Mouse (Mus musculus) gastrocnemius, adult 8-10 months (tissue): Measurements from ENCODE around the gene Ppef2. TPM values are rescaled to one million over a fixed set of nuclear protein-coding genes. Genes with fewer than 3 reads are reported as not detected.

ENCODE experiments used
- DNase-seq, 2 experiments: peaks; one replicate each; pipeline ENCODE4 v3.0.0; 2022; ENCODE audit warnings: low spot score in 2 of 2
- total RNA-seq, 4 experiments: library from RNA; stranded (reverse); gene quantifications; 2 replicates each; pipeline ENCODE4 v1.2.4; 2022

Gene Ppef2
- total RNA-seq, 4 experiments from 2014 or later = 0.19 TPM; not detected in 3

DNA sequence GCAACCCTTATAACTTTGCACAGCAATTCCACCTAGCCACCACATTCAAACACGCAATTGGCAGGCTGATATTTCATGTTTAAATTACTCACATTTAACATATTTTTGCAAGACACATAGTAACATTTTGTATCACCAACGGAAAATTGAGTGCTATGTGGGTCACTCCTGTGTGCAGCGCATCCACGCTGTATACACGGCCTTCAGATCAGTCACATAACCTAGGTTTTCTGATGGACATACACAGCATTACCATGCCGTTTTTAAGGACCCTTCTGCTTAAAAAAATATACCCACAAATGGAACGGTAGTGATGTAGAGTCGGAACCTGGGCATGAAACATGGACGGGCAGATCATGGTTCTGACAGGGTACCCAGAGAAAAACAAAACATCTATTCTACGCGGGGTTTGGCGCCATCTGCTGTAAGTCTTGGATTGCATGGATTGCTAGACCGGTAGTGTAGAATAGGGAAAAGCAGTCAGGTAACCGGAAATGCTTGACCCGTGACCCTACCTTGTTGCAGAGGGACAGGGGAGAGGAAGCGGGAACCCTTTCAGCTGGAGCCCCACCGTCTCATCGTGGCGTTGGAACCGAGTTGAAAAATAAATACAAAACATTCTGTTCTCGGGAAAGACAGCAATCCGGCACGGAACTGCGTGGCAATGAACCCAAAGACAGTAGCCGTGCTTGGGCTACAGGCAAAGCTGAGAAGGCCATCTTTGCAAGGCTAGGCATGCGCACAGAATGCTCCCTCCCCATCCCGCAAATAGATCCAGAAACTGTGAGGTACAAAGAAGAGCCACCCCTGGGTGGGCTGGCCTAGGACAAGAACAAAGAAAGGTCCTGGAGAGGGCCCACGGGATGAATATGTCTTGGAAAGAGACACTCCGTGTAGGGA, 16.5 kb downstream of the Ppef2 start:
- DNase-seq = peak; percentile 22 to 24

GRCm38 (mm10) chr5:92234939-92235557, 21.0 kb downstream of the Ppef2 start:
- no peak for DNase-seq

DNA sequence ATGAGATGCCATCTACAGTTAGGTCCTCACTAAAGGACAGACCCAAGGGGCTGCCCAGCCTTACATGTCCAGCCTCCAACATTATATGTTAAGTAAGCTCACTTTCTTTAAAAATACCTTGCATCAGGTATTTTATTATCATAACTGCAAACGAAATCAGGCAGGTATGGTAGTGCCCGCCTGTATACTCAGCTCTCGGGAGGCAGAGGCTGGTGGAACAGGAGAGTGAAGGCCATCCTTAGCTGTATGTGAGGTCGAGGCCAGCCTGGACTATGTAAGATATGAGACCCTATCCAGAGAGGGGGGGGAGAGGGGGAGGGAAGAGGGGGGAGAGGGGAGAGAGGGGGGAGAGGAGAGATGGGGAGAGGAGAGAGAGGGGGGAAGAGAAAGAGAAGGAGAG, 22.7 kb downstream of the Ppef2 start:
- DNase-seq = no peak

DNA sequence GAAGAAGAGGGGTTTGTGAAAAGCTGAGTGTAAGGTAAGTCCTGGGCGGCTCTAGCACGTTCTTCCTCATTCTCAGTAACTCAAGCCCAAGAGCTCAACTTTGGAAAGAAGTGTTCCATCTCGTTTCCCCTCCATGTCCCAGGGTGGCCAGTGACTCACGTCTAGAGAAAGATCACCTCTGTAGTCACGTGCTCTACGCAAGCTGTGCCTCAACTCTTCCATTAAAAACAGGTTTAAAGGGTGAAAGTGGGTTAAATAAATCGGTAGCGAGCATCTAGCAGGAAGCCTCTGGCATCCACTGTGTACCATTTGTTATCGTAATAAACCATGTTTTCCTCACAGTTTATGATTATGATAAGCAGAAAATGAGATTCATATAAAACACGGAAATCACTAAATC, 24.2 kb downstream of the Ppef2 start:
- no peak for DNase-seq

DNA sequence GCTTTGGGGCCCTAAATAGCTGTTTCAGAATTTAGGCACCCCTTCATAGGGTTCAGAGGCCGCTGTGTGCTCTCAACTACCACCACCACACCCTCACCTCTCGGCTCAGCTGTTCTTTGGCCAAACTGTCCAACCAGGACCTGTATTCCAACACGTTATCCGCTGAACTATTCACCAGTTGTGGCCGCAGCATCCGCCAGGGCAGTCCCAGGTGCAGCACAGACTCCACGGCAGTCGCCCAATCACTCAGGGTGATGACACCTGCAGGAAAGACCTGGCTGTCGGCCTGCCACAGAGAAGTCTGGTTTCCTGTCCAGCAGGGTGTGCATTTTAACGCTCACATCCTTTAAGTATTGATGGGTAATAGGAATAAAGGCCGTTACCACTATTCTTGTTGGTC, 25.8 kb downstream of the Ppef2 start:
- DNase-seq = no peak

DNA sequence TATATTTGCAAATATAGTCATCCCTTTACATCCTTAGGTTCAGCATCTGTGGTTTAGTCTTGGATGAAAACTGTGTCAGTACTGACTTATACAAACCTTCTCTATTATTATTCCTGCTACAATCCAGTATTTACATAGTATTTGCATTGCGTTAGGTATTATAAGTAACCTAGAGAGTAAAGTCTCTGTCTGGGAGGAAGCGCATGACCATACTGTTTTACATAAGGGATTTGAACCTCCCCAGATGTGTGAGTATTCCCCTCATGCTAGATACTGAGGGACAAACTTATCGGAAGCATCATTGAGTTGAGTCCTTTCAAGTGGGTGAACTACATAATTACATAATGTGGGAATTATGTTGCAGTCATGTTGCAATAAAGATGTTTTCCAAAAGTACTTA, 26.6 kb downstream of the Ppef2 start:
- no peak for DNase-seq

DNA sequence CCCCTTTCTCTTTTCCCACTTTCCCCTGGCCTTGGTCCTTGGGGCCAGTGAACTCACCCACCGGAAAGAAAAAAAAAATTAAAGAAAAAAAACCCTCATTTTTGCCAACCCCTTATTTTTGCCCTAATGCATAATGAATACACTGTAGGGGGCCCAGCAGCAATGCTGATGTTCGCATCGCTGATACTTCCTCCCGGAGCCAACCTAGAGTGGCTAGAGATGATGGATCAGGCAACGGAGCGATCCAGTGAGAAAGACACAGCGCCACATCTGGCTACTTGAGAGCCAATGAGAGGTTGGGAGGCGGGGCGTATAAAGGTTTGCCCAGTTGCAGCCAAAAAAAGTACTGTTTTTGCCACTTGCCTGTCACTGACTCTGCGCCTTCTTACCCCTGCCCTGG, 27.3 kb downstream of the Ppef2 start:
- DNase-seq = no peak

GRCm38 (mm10) chr5:92227782-92228181, 28.3 kb downstream of the Ppef2 start:
- DNase-seq = no peak

DNA sequence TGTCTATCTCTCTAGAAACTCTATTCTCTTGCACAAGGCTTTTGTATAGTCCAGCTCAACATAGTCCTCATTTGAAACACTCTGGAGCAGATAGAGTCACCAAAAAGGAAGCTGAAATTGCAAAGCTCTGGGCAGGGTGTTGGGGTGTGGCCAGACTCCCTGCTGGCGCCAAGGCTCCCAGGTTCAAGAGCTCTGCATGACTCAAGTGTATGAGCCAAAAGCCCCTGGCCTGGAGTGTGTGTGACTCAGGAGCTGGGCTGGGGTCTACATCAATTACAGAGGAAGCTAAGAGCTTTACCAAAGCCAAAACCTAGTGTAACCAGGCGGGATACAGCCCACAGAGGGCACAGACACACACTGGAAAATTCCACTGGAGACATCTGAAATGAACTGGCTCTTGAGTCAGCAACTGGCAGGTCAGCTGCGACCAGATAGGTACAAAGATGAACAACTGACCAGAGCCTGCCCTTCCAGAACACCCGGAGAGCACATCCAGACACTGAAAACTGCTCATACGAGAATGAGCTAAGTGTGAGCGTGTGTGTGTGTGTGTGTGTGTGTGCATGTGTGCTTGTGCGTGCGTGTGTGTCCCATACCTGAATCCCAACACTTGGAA, 35.7 kb downstream of the Ppef2 start:
- DNase-seq = no peak

- DNase-seq = no peak
Observed at GRCm38 (mm10) chr5:92219826-92220225, 36.3 kb downstream of the Ppef2 start.

DNA sequence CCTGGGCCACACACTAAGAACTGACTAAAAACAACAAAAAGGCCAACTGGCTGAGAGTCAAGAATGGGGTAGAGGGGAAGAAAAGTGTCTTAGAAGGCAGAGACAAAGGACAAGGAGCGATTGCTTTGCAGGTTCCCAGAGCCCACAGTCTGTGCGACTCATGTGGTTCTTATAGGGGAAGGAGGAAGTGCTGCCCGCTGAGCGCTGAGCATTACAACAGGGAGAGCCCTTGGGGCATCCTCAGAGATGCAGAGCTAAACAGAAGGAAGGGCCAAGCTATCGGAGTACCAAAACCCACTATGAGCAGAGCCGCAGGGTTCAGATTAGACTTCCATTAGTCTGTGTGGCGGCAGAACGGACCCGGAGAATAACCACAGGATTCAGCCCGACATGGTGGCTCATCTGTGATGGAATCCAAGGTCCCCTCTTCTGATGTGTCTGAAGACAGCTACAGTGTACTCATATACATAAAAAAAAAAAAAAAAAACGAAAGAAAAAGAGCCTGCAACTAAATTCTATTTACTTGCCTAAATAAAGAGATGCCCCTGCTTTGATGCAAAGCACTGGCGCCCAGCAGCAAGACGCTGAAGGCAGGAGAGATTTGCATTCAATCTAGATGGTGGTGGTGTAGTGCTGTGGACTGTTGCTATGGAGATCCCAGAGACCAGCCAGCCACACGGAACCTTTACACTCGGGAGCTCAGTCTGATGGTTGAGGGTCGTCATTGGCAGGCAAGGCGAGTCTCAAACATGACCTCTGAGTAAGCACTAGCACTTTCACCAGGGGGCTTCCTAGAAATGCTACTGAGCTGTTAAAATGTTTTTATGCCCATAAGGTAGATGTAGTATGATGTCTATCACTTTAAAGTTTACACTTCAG, 36.9 kb downstream of the Ppef2 start:
- no peak for DNase-seq

- no peak for DNase-seq
Observed at GRCm38 (mm10) chr5:92215308-92215707, 40.8 kb downstream of the Ppef2 start, which contains the start of gene U90926. U90926 (minus strand) TSS chr5:92215408.

GRCm38 (mm10) chr5:92212231-92212630, 43.8 kb downstream of the Ppef2 start:
- no peak for DNase-seq

GRCm38 (mm10) chr5:92210205-92210604, 45.9 kb downstream of the Ppef2 start:
- DNase-seq = no peak

GRCm38 (mm10) chr5:92206121-92206520, 50.0 kb downstream of the Ppef2 start:
- no peak for DNase-seq

GRCm38 (mm10) chr5:92205706-92206105, 50.4 kb downstream of the Ppef2 start:
- DNase-seq = no peak

GRCm38 (mm10) chr5:92205184-92205583, 50.9 kb downstream of the Ppef2 start:
- no peak for DNase-seq

- no peak for DNase-seq
Observed at GRCm38 (mm10) chr5:92204162-92205036, 51.7 kb downstream of the Ppef2 start.

DNA sequence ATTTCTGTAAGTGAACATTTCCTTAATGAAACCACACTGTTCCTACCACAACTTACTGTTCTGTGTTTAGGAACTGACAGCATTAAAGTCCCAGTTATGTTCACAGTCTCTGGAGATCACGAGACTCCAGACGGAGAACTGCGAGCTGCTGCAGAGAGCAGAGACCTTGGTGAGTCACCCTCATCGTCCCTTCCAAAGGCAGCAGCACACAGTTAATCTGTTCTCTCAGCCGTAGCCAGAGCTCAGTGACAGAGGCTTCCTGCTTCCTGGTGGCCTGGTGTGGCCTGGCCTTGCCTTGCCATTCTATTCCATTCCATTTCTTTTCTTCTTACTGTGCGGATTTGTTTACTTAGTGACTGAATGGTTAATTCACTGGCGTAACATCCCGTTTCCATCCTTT, 57.8 kb downstream of the Ppef2 start:
- no peak for DNase-seq
